Mouse (Mus musculus) cerebral cortex, adult 2 months (tissue): ENCODE results near the gene Klk6.

Source experiments
- WGBS: fragments of 180-500 bp; shearing (Covaris S2); methylation state at CpG from one replicate; pipeline ENCODE4 v1.1.7; 2018; 5-methylcytosine and 5-hydroxymethylcytosine counted together

Klk6 gene

DNA sequence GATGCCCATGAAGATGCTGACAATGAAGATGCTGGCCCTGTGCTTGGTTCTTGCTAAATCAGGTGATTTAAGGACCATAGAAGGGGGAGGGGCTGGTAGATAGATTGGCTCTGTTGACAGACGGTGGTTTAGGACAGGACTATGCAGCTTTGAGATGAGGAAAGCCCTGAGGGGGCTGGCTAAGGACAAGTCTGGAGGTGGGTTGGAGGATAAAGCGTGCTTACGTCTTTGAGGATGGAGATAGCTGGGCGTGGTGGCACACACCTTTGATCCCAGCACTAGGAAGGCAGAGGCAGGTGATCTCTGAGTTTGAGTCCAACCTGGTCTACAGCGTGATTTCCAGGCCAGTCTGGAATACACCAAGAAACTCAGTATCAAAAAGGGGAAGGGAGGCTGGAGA is 1.8 kb downstream of the Klk6 start:
- WGBS: 88% methylated on average over 5 of the region's 5 CpGs

DNA sequence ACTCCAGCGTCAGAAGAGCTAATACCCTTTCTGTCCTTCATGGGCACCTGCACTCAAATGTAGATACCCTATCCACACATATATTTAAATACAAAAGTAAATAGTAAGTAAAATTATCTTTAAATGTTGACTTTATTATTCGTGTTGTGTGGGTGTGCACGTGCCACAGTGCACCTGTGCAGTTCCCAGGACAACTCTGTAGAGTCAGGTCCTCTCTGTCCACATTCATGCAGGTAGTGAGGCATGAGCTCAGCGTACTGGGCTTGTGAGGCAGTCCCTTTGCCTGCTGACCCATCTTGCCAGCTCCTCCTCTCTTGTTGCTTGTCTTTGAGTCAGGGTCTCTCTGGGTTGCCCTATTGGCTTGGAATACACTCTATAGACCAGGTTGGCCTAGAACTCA is 3.4 kb downstream of the Klk6 start:
- 87% methylated on average over 4 of the region's 4 CpGs for WGBS

DNA sequence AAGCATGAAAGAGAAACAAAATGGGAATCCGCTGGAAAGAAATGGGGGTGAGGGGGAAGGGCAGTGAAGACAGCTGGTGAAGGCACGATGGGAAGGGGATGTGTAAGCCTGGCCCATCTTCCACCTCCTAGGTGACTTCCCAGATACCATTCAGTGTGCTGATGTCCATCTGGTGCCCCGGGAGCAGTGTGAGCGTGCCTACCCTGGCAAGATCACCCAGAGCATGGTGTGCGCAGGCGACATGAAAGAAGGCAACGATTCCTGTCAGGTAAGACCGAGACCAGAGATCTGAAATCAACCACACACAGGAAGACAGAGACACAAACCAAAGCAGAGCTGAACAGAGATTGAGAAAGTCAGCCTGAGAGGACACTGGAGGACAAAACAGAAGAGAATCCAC is 4.7 kb downstream of the Klk6 start:
- WGBS: 93% methylated on average over 8 of the region's 8 CpGs

DNA sequence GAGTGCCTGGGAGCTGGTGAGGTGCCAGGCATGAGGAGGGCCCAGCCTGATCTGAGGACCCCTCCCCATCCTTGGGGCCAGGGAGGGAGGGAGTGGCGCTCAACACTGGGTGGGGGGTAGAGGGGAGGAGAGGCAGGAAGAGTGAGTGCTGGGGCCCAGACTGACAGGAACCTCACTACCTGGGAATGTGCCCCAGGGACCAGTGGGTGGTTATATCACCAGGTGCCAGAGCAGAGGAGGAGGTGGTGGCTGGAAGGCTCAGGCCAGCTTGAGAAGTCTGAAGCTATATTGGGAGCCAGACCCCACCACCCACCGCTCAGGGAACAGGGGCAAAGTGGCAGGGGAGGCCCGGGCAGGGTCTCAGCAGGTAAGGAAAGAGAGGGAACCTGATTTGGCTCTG is 17.4 kb downstream of the Klk6 start, which contains the start of gene Klk5:
Klk5 (plus strand) TSS at position 271 of the 400 bp plus-strand sequence.
- 65% methylated on average over 3 of the region's 3 CpGs for WGBS

DNA sequence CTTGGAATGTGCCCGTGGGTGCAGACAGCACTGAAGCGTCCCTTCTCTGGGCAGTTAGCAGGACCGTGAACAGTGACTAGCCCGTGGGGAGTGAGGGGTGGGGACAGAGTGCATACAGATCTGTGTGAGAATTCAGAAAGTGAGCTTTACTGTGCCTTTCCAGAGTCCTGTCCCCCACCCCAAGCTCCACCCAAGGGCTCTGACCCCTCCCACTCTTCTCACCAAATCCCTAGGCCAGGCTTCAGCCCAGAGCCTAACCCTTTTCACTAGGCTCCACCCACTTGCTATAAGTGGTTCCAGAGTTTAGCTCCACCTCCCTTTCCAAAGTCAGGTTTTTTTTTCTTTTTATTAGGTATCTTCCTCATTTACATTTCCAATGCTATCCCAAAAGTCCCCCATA is 19.5 kb downstream of the Klk6 start:
- WGBS: 92% methylated on average over 4 of the region's 4 CpGs

DNA sequence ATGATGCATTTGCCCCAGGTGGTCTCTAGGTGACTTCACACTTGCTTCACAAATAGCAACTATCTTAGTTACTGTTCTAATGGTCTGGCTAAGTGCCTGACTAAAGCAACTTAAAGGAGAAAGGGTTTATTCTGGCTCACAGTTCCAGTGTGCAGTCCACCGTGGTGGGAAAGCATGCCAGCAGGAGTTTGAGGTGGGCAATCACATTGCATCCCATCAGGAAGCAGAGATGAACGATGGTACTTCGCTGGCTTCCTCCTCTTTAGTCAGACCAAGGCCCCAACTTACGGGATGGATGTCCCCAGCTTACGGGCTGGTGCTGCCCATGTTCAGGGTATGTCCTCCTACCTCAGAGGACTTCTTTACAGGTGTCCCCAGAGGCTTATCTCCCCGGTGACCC is 27.3 kb downstream of the Klk6 start:
- WGBS: 92% methylated on average over 6 of the region's 6 CpGs

DNA sequence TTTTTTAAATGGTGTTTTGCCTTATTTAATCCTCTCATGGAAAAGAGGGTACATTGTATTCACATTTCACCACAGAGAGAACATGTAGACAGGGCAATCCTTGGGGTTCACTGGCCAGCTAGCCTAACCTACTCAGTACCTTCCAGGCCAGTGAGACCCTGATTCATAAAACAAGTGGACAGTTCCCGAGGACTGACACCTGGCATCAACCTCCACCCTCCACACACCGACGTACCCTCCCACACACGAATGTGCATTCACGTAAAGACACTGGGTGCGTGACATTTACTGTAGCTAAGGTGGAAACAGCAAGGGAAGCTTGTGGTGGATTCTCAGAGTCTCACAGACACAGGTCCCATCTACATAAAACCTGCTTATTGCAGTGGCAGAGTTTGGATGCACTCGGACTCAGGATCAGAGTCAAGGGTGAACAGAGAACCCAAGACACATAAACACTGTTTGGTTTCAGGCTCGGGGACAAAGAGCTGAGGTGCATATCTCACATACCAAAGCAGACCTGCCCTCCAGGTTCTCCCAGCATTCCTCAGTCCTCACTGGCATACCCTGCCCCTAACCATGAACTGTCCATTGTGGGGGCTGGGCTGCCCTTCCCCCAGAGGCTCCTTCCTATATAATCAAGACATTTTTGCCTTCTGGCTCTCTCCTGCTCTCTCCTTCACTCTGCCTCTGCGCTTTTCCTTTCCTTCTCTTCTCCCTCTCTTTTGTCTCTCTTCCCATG is 30.5 kb downstream of the Klk6 start:
- WGBS: 85% methylated on average over 9 of the region's 9 CpGs

DNA sequence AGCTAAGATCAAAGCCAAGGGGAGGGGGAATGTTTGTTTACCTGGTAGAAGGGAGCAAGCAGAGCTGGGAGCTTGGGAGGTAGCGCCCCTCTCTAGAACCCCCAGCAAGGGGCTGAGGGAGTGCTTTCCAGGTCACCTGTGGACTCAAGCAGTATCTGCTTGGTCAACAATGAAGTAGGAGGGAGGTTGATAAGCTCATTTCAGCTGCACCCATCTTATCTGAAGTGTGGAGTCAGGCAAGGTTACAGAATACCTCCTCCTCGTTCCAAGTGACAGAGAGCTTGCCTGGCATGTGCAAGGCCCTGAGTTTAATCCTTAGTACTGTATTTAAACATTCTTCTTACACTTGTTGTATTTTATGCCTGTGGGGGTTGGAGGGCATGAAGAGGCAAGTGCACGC is 31.4 kb downstream of the Klk6 start:
- 74% methylated on average over 3 of the region's 3 CpGs for WGBS

DNA sequence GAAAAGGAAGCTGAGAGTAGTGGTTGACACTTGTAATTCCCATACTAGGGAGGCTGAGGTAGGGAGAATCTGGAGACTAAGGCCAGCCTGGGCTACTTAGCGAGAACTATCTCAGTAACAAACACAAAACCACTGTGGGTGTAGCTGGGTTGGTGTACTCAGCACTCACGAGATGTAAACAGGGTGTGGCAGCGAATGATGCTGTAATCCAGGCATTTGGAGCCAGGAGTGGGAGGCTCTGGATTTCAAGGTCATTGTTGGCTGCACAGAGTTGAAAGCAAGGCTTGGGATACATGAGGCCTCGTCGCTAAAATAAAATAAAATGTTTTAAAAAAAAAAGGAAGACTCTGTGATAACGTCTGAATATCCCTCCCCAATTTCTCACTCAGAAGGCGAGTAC is 32.0 kb downstream of the Klk6 start:
- 76% methylated on average over 7 of the region's 7 CpGs for WGBS

DNA sequence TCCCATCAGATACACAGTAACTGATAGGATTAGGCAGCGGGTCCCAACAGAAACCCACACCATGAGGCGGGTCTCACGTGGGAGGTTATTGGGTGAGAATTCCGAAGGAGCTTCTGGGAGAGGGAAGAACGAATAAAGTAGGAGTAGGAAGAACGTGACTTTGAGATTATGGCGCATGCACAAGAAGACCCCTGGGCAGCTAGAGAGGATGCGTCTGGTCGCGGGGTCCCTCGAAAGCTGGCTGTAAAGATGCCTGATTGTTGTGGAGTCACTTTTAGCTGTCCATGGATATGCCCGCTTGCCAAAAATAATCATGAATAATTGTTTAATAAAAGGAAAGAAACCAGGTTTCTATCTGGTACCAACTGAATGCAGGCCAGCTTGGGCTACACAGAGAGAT is 33.2 kb downstream of the Klk6 start:
- 92% methylated on average over 12 of the region's 12 CpGs for WGBS

DNA sequence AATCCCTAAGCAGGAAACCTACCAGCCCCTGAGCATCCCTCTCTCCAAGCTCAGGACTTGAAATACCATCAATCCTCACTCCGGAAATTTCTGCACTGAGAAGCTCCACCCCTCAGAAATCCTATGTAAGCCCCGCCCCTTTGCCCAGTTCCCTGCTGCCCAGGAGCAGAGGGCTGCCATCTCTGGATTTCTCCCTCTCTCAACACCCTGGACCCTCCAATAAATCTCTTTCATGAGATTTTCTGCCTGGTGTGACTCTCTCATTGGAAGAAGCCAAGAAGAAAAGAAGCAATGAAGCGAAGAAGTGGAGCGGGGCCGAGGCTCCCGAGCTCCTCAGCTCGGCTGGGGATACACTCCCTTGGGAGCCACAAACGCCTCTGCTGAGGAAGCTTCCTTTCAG is 36.1 kb downstream of the Klk6 start:
- 43% methylated on average over 8 of the region's 8 CpGs for WGBS

DNA sequence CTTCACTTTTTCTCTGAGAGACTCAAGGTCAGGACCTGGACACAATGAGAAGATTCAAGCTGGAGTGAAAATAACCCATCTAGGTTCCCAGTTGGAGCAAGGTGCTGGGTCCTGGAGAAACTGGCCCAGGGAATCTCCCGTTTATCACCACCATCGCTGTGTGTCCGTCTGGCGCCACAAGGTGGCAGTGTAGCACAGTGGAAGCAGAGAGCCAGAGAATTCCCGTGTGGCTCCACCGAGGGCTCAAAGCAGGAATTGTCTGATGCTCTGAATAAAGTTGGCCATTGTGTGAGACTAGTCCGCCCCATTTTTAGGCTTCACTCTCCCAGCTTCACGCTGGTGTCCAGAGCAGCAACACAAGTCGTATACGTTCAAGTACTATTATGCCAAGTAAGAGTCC is 48.9 kb downstream of the Klk6 start:
- WGBS: 6% methylated on average over 10 of the region's 10 CpGs

DNA sequence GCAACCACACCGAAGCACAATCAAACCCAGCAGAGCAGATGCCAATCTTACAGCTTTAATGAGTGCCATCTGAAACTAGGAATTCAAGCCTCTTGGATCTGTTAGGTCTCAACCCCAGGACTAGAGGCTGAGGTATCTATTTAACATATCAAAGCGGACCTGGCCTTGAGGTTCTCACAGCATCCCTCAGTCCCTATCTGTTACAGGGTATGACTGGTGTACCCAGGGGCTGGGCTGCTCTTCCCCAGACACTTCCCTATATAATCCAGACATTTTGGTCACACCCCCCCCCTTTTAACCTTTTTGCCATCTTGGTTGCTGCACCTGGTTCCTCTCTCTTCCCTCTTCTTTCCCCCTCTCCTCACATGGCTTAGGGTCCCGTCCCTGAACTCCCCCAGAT is 49.4 kb downstream of the Klk6 start:
- WGBS: 72% methylated on average over 3 of the region's 3 CpGs

DNA sequence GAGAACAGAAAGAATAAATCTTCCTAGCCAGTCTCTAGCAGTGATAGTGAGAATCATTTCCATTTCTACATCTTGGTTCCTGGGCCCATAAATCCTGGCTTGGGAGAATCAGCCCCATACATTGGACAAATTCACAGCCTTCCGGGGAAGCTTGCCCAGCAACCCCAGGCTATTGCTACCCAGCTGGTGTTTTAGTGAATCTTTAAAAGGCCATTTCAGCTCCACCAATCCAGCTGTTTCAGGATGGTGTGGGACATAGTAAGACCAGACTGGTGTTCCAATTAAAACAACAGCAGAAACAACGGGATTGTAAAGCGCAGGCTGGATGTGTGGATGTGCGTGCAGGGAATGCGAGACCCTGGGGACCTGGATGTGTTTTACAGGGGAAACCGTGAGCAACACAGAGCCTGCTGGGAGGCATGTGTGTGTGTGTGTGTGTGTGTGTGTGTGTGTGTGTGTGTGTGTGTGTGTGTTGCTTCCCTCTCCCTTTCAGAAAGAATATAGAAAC is 50.6 kb downstream of the Klk6 start:
- WGBS: 88% methylated on average over 6 of the region's 6 CpGs

DNA sequence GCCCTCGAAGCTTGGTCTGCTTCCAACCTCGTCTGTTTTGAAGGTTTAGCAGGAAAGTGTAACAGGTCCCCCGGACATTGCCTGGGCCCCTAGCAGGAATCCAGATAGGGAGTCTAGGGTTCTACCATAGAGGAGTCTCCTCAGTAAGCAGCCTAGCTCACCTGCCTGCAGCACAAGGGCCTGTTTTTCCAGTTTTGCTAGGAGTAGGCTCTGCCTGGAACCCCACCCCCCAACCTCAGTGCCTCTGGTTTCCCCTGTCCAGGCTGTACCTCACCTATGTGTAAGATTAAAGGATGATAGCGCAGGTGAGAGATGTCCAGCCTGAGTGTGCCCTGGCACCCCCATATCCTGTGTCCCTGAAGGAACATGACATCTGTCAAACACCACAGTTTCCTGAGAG is 52.1 kb downstream of the Klk6 start:
- WGBS: 87% methylated on average over 4 of the region's 4 CpGs

DNA sequence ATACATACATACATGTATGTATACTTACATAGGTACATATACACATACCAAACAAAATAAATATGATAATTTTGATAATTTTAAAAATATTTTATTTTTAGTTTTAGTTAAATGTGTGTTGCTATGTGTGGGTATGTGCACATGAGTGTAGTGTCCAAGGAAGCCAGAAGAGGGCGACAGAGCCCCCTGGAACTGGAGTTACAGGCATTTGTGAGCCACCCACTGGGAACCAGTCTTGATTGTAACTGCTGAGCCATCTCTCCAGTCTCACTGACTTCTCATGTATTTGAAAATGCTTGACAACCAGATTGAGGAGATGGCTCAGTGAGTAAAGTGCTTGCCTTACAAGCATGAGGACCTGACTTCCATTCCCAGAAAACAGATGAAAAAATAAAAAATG is 54.0 kb downstream of the Klk6 start:
- WGBS: 53% methylated on average over 1 of the region's 1 CpGs

DNA sequence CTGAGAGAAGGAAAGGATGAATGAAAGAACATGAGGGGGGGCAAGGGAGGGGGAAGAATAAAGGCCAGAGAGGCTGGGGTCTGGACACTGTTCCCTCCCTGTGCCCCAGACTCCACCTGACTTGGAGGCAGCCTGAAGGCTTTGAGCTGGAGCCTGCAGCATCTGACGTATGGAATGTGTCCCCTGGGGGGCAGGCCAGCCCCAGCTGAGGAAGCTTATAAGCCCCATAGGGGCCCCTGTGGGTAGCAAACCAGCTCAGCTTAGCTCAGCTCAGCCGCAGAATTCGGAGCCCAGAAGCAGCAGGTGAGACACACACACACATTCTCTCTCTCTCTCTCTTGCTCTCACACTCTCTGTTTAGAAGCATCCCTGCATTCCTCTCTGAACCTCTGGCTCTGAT is 56.6 kb downstream of the Klk6 start, which contains the start of gene Klk4:
Klk4 (plus strand) TSS at position 249 of the 400 bp plus-strand sequence.
- 29% methylated on average over 3 of the region's 3 CpGs for WGBS
